Mouse (Mus musculus) E14TG2a.4 (cell line): Measurements from ENCODE around the gene 1700001P01Rik.
A peak's percentile ranks its signal among the peaks of the same experiment; 100 is the strongest.
"Not testable (repeated sequence)": the region's sequence is repeated elsewhere in the genome, so short reads cannot be mapped to it uniquely, and the experiment has no call there.

Experiments
- H3K27me3 ChIP-seq: 2 replicates; pipeline ENCODE4 v1.6.1; 2014; ENCODE audit warnings: low read length, control low read depth; ENCODE audit not compliant: insufficient read depth
- H3K36me3 ChIP-seq: 2 replicates; pipeline ENCODE4 v1.6.1; 2014; ENCODE audit warnings: low read length, control low read depth; ENCODE audit not compliant: insufficient read depth
- H3K4me1 ChIP-seq: replicated peaks from 2 replicates; pipeline ENCODE4 v1.6.1; 2014; ENCODE audit warnings: low read depth, low read length, control low read depth
- H3K4me3 ChIP-seq: replicated peaks from 2 replicates; pipeline ENCODE4 v1.5.1; 2014; ENCODE audit warnings: mild to moderate bottlenecking, low read length
- H3K9me3 ChIP-seq: 2 replicates; pipeline ENCODE4 v1.6.1; 2014; ENCODE audit warnings: low read length, control low read depth
- CTCF ChIP-seq: conservative IDR thresholded peaks from 2 replicates; pipeline ENCODE4 v1.5.1; 2014; ENCODE audit warnings: low read length
- NANOG ChIP-seq: IDR thresholded peaks from 2 replicates; pipeline ENCODE4 v1.6.1; 2014; ENCODE audit warnings: borderline replicate concordance, low read length, mixed read lengths
- POU5F1 ChIP-seq: IDR thresholded peaks from 2 replicates; pipeline ENCODE4 v1.6.1; 2014; ENCODE audit warnings: low read length, borderline replicate concordance

The 1700001P01Rik gene

DNA sequence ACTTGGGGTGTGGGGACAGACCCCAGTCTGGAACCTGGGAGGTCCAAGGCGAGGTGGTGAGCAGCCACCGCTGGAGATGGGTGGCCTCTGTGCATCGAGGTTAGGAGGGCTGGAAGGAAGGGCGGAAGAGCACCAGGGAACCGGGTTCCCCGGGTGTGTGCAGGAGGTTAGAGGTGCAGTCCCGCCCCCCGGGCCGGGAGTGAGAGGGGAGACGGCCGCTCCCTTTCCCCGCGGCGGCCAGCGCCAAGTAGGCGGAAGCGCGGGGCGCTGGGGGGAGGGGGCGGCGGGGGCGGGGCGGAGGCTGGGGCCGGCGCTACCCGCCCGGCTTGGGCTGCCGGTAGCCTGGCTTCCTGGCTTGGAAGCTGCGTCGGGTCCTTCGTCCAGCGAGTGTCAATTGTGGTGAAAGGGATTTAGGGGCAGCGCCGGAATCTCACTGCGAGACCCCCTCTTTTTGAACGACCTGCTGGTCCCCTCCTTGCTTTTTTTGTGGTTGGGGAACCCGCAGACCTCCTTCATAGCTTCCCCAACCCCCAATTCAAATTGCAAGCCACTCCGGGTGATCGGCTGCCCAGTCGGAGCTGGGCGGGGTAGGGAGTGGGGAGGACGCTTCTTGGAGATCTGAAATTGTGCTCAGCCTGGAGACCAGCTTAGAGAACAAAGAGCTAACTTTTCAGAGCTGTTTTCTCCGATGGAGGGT, 24.4 kb upstream of the 1700001P01Rik start:
- TF ChIP-seq CTCF = no peak
- no peak for TF ChIP-seq NANOG
- TF ChIP-seq POU5F1 = no peak
- Histone ChIP-seq H3K4me1 (peaks cover 63% of the 10 kb centered on the region), H3K9me3 (no peaks in the 10 kb centered on the region), H3K4me3 (peak overlapping the region; percentile 98), H3K36me3 (peaks cover 16% of the 10 kb centered on the region), H3K27me3 (no peaks in the 10 kb centered on the region)

DNA sequence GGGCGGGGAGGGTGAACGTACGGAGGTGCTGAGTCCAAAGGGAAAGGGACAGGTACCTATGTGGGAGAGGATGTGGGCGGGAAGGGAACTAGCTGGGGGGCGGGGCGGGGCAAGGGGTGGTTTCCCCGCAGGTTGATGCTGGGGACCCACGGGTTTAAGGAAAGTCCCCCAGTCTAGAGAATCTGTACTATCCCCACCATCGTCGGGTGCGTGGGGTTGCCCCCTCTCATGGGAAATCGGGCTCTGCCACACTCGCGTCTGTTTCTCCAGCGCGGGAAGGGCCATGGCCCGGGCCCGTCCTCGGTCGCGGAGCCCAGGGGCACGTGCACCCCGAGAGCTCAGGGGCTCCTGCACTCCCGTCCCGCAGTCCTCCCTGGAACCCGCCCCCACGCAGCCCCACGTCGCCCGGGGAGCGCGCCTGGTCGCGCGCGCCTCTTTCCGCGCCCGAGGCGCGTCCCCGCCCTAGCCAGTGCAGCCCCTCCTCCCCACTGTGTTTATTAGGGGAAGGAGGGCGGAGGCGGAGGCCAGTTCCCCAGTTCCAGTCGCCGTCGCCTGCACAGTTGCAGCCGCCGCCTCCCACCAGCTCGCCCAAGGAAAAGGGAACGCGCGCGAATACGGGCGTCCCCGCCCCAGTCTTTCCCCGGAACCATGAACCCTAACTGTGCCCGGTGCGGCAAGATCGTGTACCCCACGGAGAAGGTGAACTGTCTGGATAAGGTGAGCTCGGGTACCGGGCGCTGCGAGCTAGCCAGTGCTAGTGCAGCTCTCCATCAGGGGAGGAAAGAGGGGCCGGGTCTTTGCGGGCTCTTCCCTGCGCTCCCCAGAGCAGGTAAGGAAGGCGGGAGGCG, 23.7 kb upstream of the 1700001P01Rik start:
- no peaks in the 10 kb centered on the region for H3K27me3 ChIP-seq
- H3K9me3 ChIP-seq = no peaks in the 10 kb centered on the region
- peaks cover 16% of the 10 kb centered on the region for H3K36me3 ChIP-seq
- H3K4me3 ChIP-seq = peak overlapping the region; percentile 98
- TF ChIP-seq POU5F1 = no peak
- no peak for TF ChIP-seq NANOG
- no peak for TF ChIP-seq CTCF
- peaks cover 63% of the 10 kb centered on the region for H3K4me1 ChIP-seq

GRCm38 (mm10) chr11:97798782-97799145, 23.0 kb upstream of the 1700001P01Rik start, which contains the start of gene Lasp1:
Lasp1 (plus strand) TSS chr11:97799000.
- H3K27me3 ChIP-seq = no peaks in the 10 kb centered on the region
- TF ChIP-seq POU5F1 = no peak
- no peak for TF ChIP-seq NANOG
- no peak for TF ChIP-seq CTCF
- H3K36me3 ChIP-seq = peaks cover 16% of the 10 kb centered on the region
- H3K4me1 ChIP-seq = peaks cover 64% of the 10 kb centered on the region
- H3K9me3 ChIP-seq = no peaks in the 10 kb centered on the region
- H3K4me3 ChIP-seq = peak within 1 kb of the TSS; percentile 98

DNA sequence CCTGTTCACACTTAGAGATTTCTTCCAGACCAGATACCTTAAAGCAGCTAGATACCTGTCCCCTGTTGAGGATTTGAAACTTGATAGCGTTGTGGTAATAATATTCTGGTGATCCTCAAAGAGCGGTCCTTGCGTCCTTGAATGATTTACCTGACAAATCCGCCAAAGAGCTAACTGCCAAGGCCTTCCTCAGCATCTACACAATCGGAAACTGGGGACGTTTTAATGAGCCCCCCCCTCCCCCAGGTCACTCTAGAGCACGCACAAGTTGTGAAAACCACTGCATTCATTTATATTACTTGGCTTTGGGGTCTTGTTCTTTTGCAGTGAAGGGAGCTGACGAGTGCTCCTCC, 22.3 kb upstream of the 1700001P01Rik start:
- H3K27me3 ChIP-seq = no peaks in the 10 kb centered on the region
- TF ChIP-seq NANOG = no peak
- no peak for TF ChIP-seq POU5F1
- no peak for TF ChIP-seq CTCF
- H3K36me3 ChIP-seq = peaks cover 16% of the 10 kb centered on the region
- H3K9me3 ChIP-seq = no peaks in the 10 kb centered on the region
- peaks cover 63% of the 10 kb centered on the region for H3K4me1 ChIP-seq
- peak overlapping the region; percentile 98 for H3K4me3 ChIP-seq

DNA sequence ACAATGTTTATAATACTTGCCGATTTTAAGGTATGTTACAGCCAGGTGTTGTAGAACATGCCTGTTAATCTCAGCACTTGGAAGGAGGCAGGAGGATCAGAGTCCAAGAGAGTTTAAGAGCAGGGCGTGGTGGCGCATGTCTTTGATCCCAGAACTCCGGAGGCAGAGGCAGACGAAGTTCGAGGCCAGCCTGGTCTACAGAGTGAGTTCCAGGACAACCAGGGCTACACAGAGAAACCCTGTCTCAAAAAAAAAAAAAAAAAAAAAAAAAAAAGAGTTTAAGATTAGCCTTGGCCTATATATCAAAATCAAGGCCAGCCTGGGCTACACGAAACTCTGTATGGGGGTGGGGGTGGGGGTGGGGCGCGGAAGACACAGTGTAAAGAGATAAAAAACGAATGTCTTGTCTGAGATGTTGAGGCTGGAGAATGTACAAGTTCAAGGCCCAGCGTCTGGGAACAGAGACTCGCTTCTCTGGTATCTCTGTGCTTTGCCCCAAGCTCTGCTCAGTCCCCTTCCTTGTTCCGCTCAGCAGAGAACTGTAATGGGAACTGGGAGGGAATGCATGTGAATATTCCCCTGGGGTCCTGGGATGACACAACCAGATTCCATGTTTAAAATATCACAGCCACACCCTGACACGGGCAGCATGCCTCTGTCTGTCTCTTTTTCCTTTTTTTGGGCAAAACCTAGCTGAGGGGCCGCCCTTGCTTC, 21.8 kb upstream of the 1700001P01Rik start:
- no peaks in the 10 kb centered on the region for H3K9me3 ChIP-seq
- TF ChIP-seq CTCF = no peak
- TF ChIP-seq NANOG = no peak
- H3K27me3 ChIP-seq = no peaks in the 10 kb centered on the region
- H3K4me1 ChIP-seq = peaks cover 62% of the 10 kb centered on the region
- peaks cover 16% of the 10 kb centered on the region for H3K36me3 ChIP-seq
- peak overlapping the region; percentile 98 for H3K4me3 ChIP-seq

GRCm38 (mm10) chr11:97796910-97797309, 21.2 kb upstream of the 1700001P01Rik start:
- no peaks in the 10 kb centered on the region for H3K9me3 ChIP-seq
- peaks cover 59% of the 10 kb centered on the region for H3K4me1 ChIP-seq
- no peak overlapping the region for H3K4me3 ChIP-seq
- peaks cover 9% of the 10 kb centered on the region for H3K36me3 ChIP-seq
- TF ChIP-seq CTCF (peak; percentile 13; the same call in 1 of the 2 replicates), NANOG (no peak)
- no peaks in the 10 kb centered on the region for H3K27me3 ChIP-seq

GRCm38 (mm10) chr11:97793165-97793564, 17.4 kb upstream of the 1700001P01Rik start:
- Histone ChIP-seq H3K36me3 (no peaks in the 10 kb centered on the region), H3K9me3 (no peaks in the 10 kb centered on the region), H3K4me1 (peaks cover 55% of the 10 kb centered on the region), H3K4me3 (no peak overlapping the region), H3K27me3 (no peaks in the 10 kb centered on the region)
- TF ChIP-seq POU5F1 (no peak), NANOG (no peak), CTCF (peak; percentile 73)

GRCm38 (mm10) chr11:97790778-97791438, 15.2 kb upstream of the 1700001P01Rik start:
- H3K4me1 ChIP-seq = peaks cover 52% of the 10 kb centered on the region
- not testable (repeated sequence) for H3K27me3 ChIP-seq, H3K36me3 ChIP-seq, H3K4me3 ChIP-seq, H3K9me3 ChIP-seq
